8 mouse cellular contexts compared by ENCODE assay signal in genomic region chr11:100939512-100940151, GRCm38 (mm10). TPM values are rescaled to one million over a fixed set of nuclear protein-coding genes. Genes with fewer than 3 reads are reported as not detected.
A peak's percentile ranks its signal among the peaks of the same experiment; 100 is the strongest.
DNase-seq lines count a peak whose midpoint lies in the region; ATAC-seq lines count a peak whose summit lies in the region.

Gene Stat3 (minus strand): TSS chr11:100939540.

- H3K27ac ChIP-seq in heart, embryonic 16.5 days (ENCODE audit: low read length) = peak within 1 kb of the TSS; percentile 90
- peak within 1 kb of the TSS; percentile 92 for H3K27ac ChIP-seq in liver, embryonic 15.5 days (replicated peaks)
- peak within 1 kb of the TSS; percentile 79; the same call in 1 of the 2 replicates for H3K27ac ChIP-seq in neural tube, embryonic 12.5 days

- peak within 1 kb of the TSS; percentile 89 for H3K9ac ChIP-seq in heart, embryonic 16.5 days (ENCODE audit: low read length)
- peak within 1 kb of the TSS; percentile 97 for H3K9ac ChIP-seq in liver, embryonic 15.5 days
- H3K9ac ChIP-seq in neural tube, embryonic 12.5 days = peak within 1 kb of the TSS; percentile 87

- peak within 1 kb of the TSS; percentile 90 for H3K4me3 ChIP-seq in heart, embryonic 16.5 days (ENCODE audit: low read length)
- H3K4me3 ChIP-seq in liver, embryonic 15.5 days (replicated peaks) = peak within 1 kb of the TSS; percentile 94
- peak within 1 kb of the TSS; percentile 88 for H3K4me3 ChIP-seq in neural tube, embryonic 12.5 days

- H3K36me3 ChIP-seq in heart, embryonic 16.5 days (ENCODE audit: control insufficient read depth, insufficient read depth) = no peaks in the 10 kb centered on the region
- H3K36me3 ChIP-seq in liver, embryonic 15.5 days (replicated peaks) = no peaks in the 10 kb centered on the region
- H3K36me3 ChIP-seq in neural tube, embryonic 12.5 days = no peaks in the 10 kb centered on the region

- peak; percentile 99 for ATAC-seq in heart, embryonic 16.5 days (replicated peaks; ENCODE audit: extremely low read depth, insufficient read depth, low FRiP score)
- ATAC-seq in liver, embryonic 15.5 days (ENCODE audit: insufficient read depth) = peak; percentile 98
- ATAC-seq in neural tube, embryonic 12.5 days (ENCODE audit: low FRiP score, low read depth) = peak; percentile 99

- 0 out of 2 replicates have a peak, but pooled peaks cover under 1% of the 10 kb centered on the region for H3K9me3 ChIP-seq in heart, embryonic 16.5 days (replicated peaks; ENCODE audit: control insufficient read depth, low read length)
- H3K9me3 ChIP-seq in liver, embryonic 15.5 days (replicated peaks) = no peaks in the 10 kb centered on the region
- no peaks in the 10 kb centered on the region for H3K9me3 ChIP-seq in neural tube, embryonic 12.5 days

- peaks cover 33% of the 10 kb centered on the region for H3K4me1 ChIP-seq in heart, embryonic 16.5 days (ENCODE audit: control insufficient read depth, insufficient read depth, low read length)
- peaks cover 53% of the 10 kb centered on the region for H3K4me1 ChIP-seq in liver, embryonic 15.5 days (replicated peaks)
- H3K4me1 ChIP-seq in neural tube, embryonic 12.5 days = peaks cover 11% of the 10 kb centered on the region; the same call in 1 of the 2 replicates

- WGBS in heart, embryonic 16.5 days = under 1% methylated on average over 29 of the region's 29 CpGs
- under 1% methylated on average over 29 of the region's 29 CpGs for WGBS in liver, embryonic 15.5 days (ENCODE audit: insufficient replicate concordance)
- 2% methylated on average over 29 of the region's 29 CpGs for WGBS in neural tube, embryonic 12.5 days

- peak within 1 kb of the TSS; percentile 88 for H3K4me2 ChIP-seq in heart, embryonic 16.5 days (ENCODE audit: low read depth, low read length)
- H3K4me2 ChIP-seq in liver, embryonic 15.5 days = peak within 1 kb of the TSS; percentile 95
- peak within 1 kb of the TSS; percentile 71 for H3K4me2 ChIP-seq in neural tube, embryonic 12.5 days (replicated peaks)

- peak; percentile 98 to 99 for DNase-seq in CD8-positive naive resting alpha-beta T cell, adult 2 months (ENCODE audit: low read depth in 2 of 2, low spot score in 2 of 2)
- peak; percentile 100 for DNase-seq in c-Kit-negative CD71-positive TER-119-positive erythroid progenitor cells, embryonic 14.5 days (ENCODE audit: low read depth, low spot score)
- peak; percentile 100 for DNase-seq in fibroblast of lung, adult 2 months (ENCODE audit: low read depth)
- DNase-seq in kidney, postnatal 36 days = peak; percentile 100
- DNase-seq in telencephalon, adult 2 months (ENCODE audit: low read depth, low spot score) = peak; percentile 99

- H3K27me3 ChIP-seq in heart, embryonic 16.5 days (ENCODE audit: control insufficient read depth, insufficient read depth, low read length) = no peaks in the 10 kb centered on the region
- H3K27me3 ChIP-seq in liver, embryonic 15.5 days = no peaks in the 10 kb centered on the region
- H3K27me3 ChIP-seq in neural tube, embryonic 12.5 days (replicated peaks) = no peaks in the 10 kb centered on the region

RNA-seq across cellular contexts. Expression of gene Stat3, which starts in this region (rescaled TPM):
- polyA plus RNA-seq in heart, embryonic 16.5 days (2015; fragmentation: Nextera tagmentation; extraction: Ambion mirVana) = 60.4 and 64.9 TPM in 2 replicates
- 35.5 and 40.0 TPM in 2 replicates for polyA plus RNA-seq in liver, embryonic 15.5 days (2015; fragmentation: Nextera tagmentation; extraction: Ambion mirVana)
- 58.8 and 66.9 TPM in 2 replicates for polyA plus RNA-seq in neural tube, embryonic 12.5 days (2016; fragmentation: Nextera tagmentation; extraction: Ambion mirVana)

Comparison
In these comparisons a context has a peak if more than half of its experiments do, and no peak if none do; other contexts are left out.
1. Peak in every context shown above with its lines: DNase-seq, ATAC-seq, H3K4me3 ChIP-seq and H3K27ac ChIP-seq.